Mouse (Mus musculus) heart, embryonic 11.5 days (tissue): ENCODE data around the gene 4930474N05Rik. TPM values are rescaled to one million over a fixed set of nuclear protein-coding genes. Genes with fewer than 3 reads are reported as not detected.

Experiments
- ATAC-seq: fragments of 200-750 bp; cut with Nextera tagmentation; replicated peaks from 2 replicates; pipeline ENCODE4 v1.8.0; 2017; ENCODE audit warnings: moderate library complexity; ENCODE audit not compliant: insufficient number of reproducible peaks, low FRiP score, low TSS enrichment
- H3K27ac ChIP-seq: fragments of 300-500 bp; sonication (generic); 2 replicates; pipeline ENCODE4 v1.5.1; 2014; ENCODE audit warnings: mild to moderate bottlenecking, low read depth, low read length
- H3K27me3 ChIP-seq: fragments of 300-500 bp; sonication (generic); 2 replicates; pipeline ENCODE4 v1.6.1; 2014; ENCODE audit warnings: mild to moderate bottlenecking, low read length, mixed read lengths; ENCODE audit not compliant: control insufficient read depth, insufficient read depth
- H3K36me3 ChIP-seq: fragments of 300-500 bp; sonication (generic); 2 replicates; pipeline ENCODE4 v1.6.1; 2014; ENCODE audit warnings: mild to moderate bottlenecking, low read length, moderate library complexity, mixed read lengths; ENCODE audit not compliant: control insufficient read depth, insufficient read depth
- H3K4me1 ChIP-seq: fragments of 300-500 bp; sonication (generic); 2 replicates; pipeline ENCODE4 v1.6.1; 2014; ENCODE audit warnings: low read length; ENCODE audit not compliant: control insufficient read depth, insufficient read depth
- H3K4me2 ChIP-seq: fragments of 300-500 bp; sonication (generic); 2 replicates; pipeline ENCODE4 v1.6.1; 2014; ENCODE audit warnings: mild to moderate bottlenecking, moderate library complexity
- H3K4me3 ChIP-seq: fragments of 300-500 bp; sonication (generic); 2 replicates; pipeline ENCODE4 v1.5.1; 2014; ENCODE audit warnings: low read depth, low read length
- H3K9ac ChIP-seq: fragments of 300-500 bp; sonication (generic); 2 replicates; pipeline ENCODE4 v1.6.1; 2014; ENCODE audit warnings: mild to moderate bottlenecking, low read depth, low read length, moderate library complexity
- H3K9me3 ChIP-seq: fragments of 300-500 bp; sonication (generic); replicated peaks from 2 replicates; pipeline ENCODE4 v1.6.1; 2016; ENCODE audit warnings: low read length; ENCODE audit not compliant: control insufficient read depth
- WGBS: fragments of 180-500 bp; shearing (Covaris S2); extraction: QIAGEN DNeasy Blood & Tissue Kit; methylation state at CpG from one replicate; pipeline ENCODE4 v1.1.7; 2014; ENCODE audit not compliant: insufficient replicate concordance; 5-methylcytosine and 5-hydroxymethylcytosine counted together
- polyA plus RNA-seq: library from polyadenylated mRNA; unstranded; fragments of >200 nt; fragmentation: Nextera tagmentation; extraction: Ambion mirVana; gene quantifications from 2 replicates; pipeline ENCODE4 v1.2.1, GENCODE M21; 2014

4930474N05Rik gene
- not detected in 2 replicates for polyA plus RNA-seq

DNA sequence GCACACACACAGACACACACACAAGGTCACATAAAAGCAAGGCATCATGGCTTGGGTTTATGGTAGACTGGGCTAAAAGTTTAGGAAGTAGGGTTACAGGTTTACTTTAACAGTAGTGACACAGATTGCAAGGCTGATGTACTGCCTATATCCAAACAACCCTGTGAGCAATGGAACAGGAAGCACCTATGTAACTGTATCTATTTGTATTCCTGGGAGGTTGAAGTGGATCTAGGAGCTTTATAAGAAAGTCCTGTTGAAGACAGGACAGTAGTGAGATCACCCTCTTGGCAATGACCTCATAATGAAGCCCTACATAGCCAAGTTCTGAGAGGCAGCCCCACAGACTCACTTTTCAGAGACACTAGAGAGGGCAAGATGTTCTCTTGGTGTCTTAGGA, at the start of gene 4930474N05Rik:
TSS of gene 4930474N05Rik (plus strand) at position 301 of the 400 bp plus-strand sequence.
- no peaks in the 10 kb centered on the region for H3K9me3 ChIP-seq
- no peak within 1 kb of the TSS for H3K9ac ChIP-seq
- H3K4me3 ChIP-seq, result no peak within 1 kb of the TSS
- no peaks in the 10 kb centered on the region for H3K36me3 ChIP-seq
- no peaks in the 10 kb centered on the region for H3K27me3 ChIP-seq
- no peak for ATAC-seq
- no peak within 1 kb of the TSS for H3K27ac ChIP-seq
- H3K4me1 ChIP-seq, result no peaks in the 10 kb centered on the region
- no peak within 1 kb of the TSS for H3K4me2 ChIP-seq

DNA sequence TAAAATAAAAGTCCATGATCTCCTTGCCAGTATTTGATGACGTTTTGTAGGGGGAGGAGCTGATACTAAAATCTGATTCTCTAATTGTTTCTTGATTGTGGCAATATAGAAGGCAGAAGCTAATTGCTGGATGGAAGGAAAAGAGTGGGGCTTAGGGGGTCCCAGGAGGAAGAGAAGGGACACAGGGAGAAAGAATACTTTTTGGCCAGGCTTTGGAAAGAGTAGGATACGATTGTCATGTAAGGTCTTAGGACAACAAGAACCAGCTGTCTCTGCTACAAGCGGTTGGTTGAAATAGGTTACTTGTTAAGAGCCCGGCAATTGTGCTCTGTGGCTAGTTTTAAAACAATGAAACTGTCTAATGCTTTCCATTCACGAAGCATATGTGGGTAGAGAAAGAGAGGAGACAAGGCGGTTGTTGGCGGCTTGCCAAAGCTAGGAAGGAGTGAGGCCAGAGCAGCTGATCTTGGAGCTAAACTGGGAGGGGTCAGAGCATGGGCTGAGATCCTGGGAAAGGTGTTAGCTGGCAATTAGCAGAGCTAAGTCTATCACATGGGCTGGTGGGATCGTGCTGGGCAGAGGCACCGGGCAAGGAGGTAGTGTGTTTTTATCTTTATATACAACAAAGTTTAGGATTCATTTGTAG, 45.8 kb upstream of the 4930474N05Rik start:
- Histone ChIP-seq H3K9ac (no peak overlapping the region), H3K4me3 (no peak overlapping the region), H3K4me2 (peak overlapping the region; percentile 33; the same call in 1 of the 2 replicates), H3K36me3 (no peaks in the 10 kb centered on the region), H3K27ac (no peak overlapping the region), H3K4me1 (no peaks in the 10 kb centered on the region), H3K9me3 (no peaks in the 10 kb centered on the region), H3K27me3 (no peaks in the 10 kb centered on the region)
- ATAC-seq, result peak; percentile 85
- 33% methylated on average over 9 of the region's 9 CpGs for WGBS

DNA sequence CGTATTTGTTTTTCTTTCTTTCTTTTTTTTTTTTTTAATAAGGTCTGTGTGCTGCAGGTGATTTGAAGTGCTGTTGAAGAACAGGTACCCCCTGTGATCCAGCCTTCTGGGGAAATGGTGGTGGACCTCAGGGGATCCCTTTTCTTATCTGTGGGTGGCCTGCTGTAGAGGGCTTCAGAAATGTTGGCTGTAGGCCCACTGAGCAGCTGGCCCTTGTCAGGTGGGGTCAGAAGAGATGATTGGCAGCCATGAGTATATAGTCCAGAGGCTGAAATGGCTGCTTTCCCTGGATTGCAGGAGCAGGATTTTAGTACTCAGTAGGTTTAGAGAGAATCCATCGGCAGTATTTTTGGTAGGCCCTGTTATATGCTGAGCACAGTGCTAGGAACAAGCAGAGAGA, 41.4 kb upstream of the 4930474N05Rik start:
- no peak for ATAC-seq
- Histone ChIP-seq H3K27ac (no peak overlapping the region), H3K9ac (no peak overlapping the region), H3K36me3 (no peaks in the 10 kb centered on the region), H3K27me3 (no peaks in the 10 kb centered on the region), H3K4me1 (no peaks in the 10 kb centered on the region), H3K4me2 (no peak overlapping the region), H3K9me3 (no peaks in the 10 kb centered on the region), H3K4me3 (no peak overlapping the region)
- 74% methylated on average over 2 of the region's 2 CpGs for WGBS

- Histone ChIP-seq H3K9ac (no peak overlapping the region), H3K27me3 (no peaks in the 10 kb centered on the region), H3K9me3 (no peaks in the 10 kb centered on the region), H3K36me3 (no peaks in the 10 kb centered on the region), H3K4me3 (no peak overlapping the region), H3K27ac (no peak overlapping the region), H3K4me2 (no peak overlapping the region), H3K4me1 (no peaks in the 10 kb centered on the region)
- 73% methylated on average over 3 of the region's 3 CpGs for WGBS
- ATAC-seq, result no peak
Observed at GRCm38 (mm10) chr14:36098528-36098927, 3.8 kb downstream of the 4930474N05Rik start.

DNA sequence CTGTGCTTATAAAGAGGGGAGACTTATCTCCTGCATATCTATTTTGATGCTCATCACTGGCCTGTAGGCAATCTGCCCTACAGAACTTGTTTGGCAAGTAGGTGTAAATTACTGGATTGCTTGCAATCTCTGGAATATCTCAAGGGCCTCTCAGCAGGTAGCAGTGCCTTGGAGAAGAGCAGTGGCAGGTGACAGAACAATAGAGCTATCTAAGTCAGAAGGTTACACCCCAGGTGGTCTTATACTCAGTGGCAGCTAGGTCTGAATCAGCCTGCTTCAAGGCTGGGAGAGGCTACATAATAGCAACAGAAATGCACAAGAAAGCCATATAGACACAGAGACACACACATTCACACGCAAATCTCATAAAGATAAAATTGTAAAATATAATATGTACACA, 4.9 kb downstream of the 4930474N05Rik start:
- WGBS, result 68% methylated on average over 1 of the region's 1 CpGs
- Histone ChIP-seq H3K27me3 (no peaks in the 10 kb centered on the region), H3K36me3 (no peaks in the 10 kb centered on the region), H3K4me2 (no peak overlapping the region), H3K27ac (no peak overlapping the region), H3K4me1 (no peaks in the 10 kb centered on the region), H3K9me3 (no peaks in the 10 kb centered on the region), H3K4me3 (no peak overlapping the region), H3K9ac (no peak overlapping the region)
- ATAC-seq, result no peak

GRCm38 (mm10) chr14:36100731-36101130, 6.0 kb downstream of the 4930474N05Rik start:
- no peak overlapping the region for H3K4me3 ChIP-seq
- H3K27ac ChIP-seq, result no peak overlapping the region
- H3K4me2 ChIP-seq, result no peak overlapping the region
- ATAC-seq, result no peak
- H3K4me1 ChIP-seq, result no peaks in the 10 kb centered on the region; the same call in 1 of the 2 replicates
- 33% methylated on average over 1 of the region's 1 CpGs for WGBS
- no peaks in the 10 kb centered on the region for H3K27me3 ChIP-seq
- no peaks in the 10 kb centered on the region for H3K36me3 ChIP-seq
- no peaks in the 10 kb centered on the region for H3K9me3 ChIP-seq
- no peak overlapping the region for H3K9ac ChIP-seq

GRCm38 (mm10) chr14:36114481-36114880, 19.8 kb downstream of the 4930474N05Rik start:
- Histone ChIP-seq H3K27me3 (no peaks in the 10 kb centered on the region), H3K9me3 (no peaks in the 10 kb centered on the region), H3K4me3 (no peak overlapping the region), H3K9ac (no peak overlapping the region), H3K4me2 (no peak overlapping the region), H3K27ac (no peak overlapping the region), H3K4me1 (no peaks in the 10 kb centered on the region), H3K36me3 (no peaks in the 10 kb centered on the region)
- ATAC-seq, result no peak

- H3K4me1 ChIP-seq, result no peaks in the 10 kb centered on the region
- no peak overlapping the region for H3K27ac ChIP-seq
- H3K36me3 ChIP-seq, result no peaks in the 10 kb centered on the region
- no peak overlapping the region for H3K4me3 ChIP-seq
- H3K9me3 ChIP-seq, result no peaks in the 10 kb centered on the region
- 78% methylated on average over 2 of the region's 2 CpGs for WGBS
- H3K27me3 ChIP-seq, result no peaks in the 10 kb centered on the region
- ATAC-seq, result no peak
- no peak overlapping the region for H3K9ac ChIP-seq
- H3K4me2 ChIP-seq, result no peak overlapping the region
Observed at GRCm38 (mm10) chr14:36123775-36124335, 29.1 kb downstream of the 4930474N05Rik start.

DNA sequence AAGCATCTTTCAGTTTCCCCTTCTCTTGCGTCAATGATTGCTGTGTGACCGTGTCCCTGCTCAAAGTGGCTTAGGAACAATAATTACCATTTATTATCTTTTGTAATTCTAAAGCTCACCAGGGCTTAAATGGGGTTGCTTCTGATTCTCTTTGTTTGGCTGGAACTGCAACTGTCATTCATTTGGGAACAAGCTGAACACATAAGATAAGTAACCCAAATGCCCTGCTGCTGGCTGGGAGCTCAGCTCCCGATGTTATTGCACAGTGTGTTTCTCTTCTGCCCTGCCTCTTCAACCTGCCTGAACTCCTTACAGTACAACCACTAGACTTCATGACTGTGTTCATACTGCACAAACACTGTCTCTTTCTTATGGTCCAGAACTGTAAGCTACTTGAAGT, 41.0 kb downstream of the 4930474N05Rik start:
- Histone ChIP-seq H3K9ac (no peak overlapping the region), H3K36me3 (no peaks in the 10 kb centered on the region), H3K9me3 (no peaks in the 10 kb centered on the region), H3K4me1 (no peaks in the 10 kb centered on the region), H3K27ac (no peak overlapping the region), H3K4me3 (no peak overlapping the region), H3K4me2 (no peak overlapping the region), H3K27me3 (no peaks in the 10 kb centered on the region)
- 64% methylated on average over 3 of the region's 3 CpGs for WGBS
- no peak for ATAC-seq
